Mouse (Mus musculus) forebrain, embryonic 14.5 days (tissue): ENCODE measurements around the gene Cep19. TPM values are rescaled to one million over a fixed set of nuclear protein-coding genes. Genes with fewer than 3 reads are reported as not detected.
A peak's percentile ranks its signal among the peaks of the same experiment; 100 is the strongest.

Source experiments
- ATAC-seq: fragments of 200-750 bp; cut with Nextera tagmentation; 2 replicates; pipeline ENCODE4 v1.8.0; 2017; ENCODE audit warnings: mild to moderate bottlenecking, moderate library complexity
- DNase-seq: peaks from one replicate; pipeline ENCODE4 v3.0.0-alpha.2; 2015; ENCODE audit warnings: low spot score
- H3K27ac ChIP-seq: fragments of 300-500 bp; sonication (generic); 2 replicates; pipeline ENCODE4 v1.5.1; 2014; ENCODE audit warnings: low read depth, mild to moderate bottlenecking, control low read depth, low read length, moderate library complexity
- H3K27me3 ChIP-seq: fragments of 300-500 bp; sonication (generic); replicated peaks from 2 replicates; pipeline ENCODE4 v1.6.1; 2014; ENCODE audit warnings: low read length, control low read depth, mixed read lengths; ENCODE audit not compliant: control insufficient read depth, insufficient read depth
- H3K36me3 ChIP-seq: fragments of 300-500 bp; sonication (generic); 2 replicates; pipeline ENCODE4 v1.6.1; 2014; ENCODE audit warnings: low read length, control low read depth; ENCODE audit not compliant: control insufficient read depth, insufficient read depth
- H3K4me1 ChIP-seq: fragments of 300-500 bp; sonication (generic); 2 replicates; pipeline ENCODE4 v1.6.1; 2014; ENCODE audit warnings: antibody characterized with exemption, low read length, control low read depth; ENCODE audit not compliant: control insufficient read depth, insufficient read depth
- H3K4me2 ChIP-seq: fragments of 300-500 bp; sonication (generic); 2 replicates; pipeline ENCODE4 v1.6.1; 2014; ENCODE audit warnings: mild to moderate bottlenecking, control low read depth, low read length
- H3K4me3 ChIP-seq: fragments of 300-500 bp; sonication (generic); 2 replicates; pipeline ENCODE4 v1.5.1; 2014; ENCODE audit warnings: low read depth, low read length, control low read depth
- H3K9ac ChIP-seq: fragments of 300-500 bp; sonication (generic); 2 replicates; pipeline ENCODE4 v1.6.1; 2014; ENCODE audit warnings: mild to moderate bottlenecking, low read length, control low read depth, moderate library complexity
- H3K9me3 ChIP-seq: fragments of 300-500 bp; sonication (generic); replicated peaks from 2 replicates; pipeline ENCODE4 v1.6.1; 2016; ENCODE audit warnings: low read length, control low read depth, mixed read lengths; ENCODE audit not compliant: control insufficient read depth
- WGBS: fragments of 180-500 bp; shearing (Covaris S2); extraction: QIAGEN DNeasy Blood & Tissue Kit; methylation state at CpG from one replicate; pipeline ENCODE4 v1.1.7; 2014; 5-methylcytosine and 5-hydroxymethylcytosine counted together
- polyA plus RNA-seq: library from polyadenylated mRNA; unstranded; fragments of >200 nt; fragmentation: Nextera tagmentation; extraction: Ambion mirVana; gene quantifications from 2 replicates; pipeline ENCODE4 v1.2.1, GENCODE M21; 2014

The Cep19 gene
- polyA plus RNA-seq, 1 experiment from 2014 or later = 49.8 TPM

GRCm38 (mm10) chr16:32129449-32130189, 30.0 kb downstream of the Cep19 start:
- Histone ChIP-seq H3K36me3 (no peaks in the 10 kb centered on the region), H3K4me2 (no peak overlapping the region), H3K27ac (no peak overlapping the region), H3K4me1 (no peaks in the 10 kb centered on the region), H3K9me3 (no peaks in the 10 kb centered on the region), H3K4me3 (no peak overlapping the region), H3K27me3 (no peaks in the 10 kb centered on the region), H3K9ac (no peak overlapping the region)
- DNase-seq = no peak
- no peak for ATAC-seq
- WGBS = 85% methylated on average over 20 of the region's 20 CpGs

- no peaks in the 10 kb centered on the region for H3K4me1 ChIP-seq
- DNase-seq (no peak), ATAC-seq (no peak)
- H3K27me3 ChIP-seq = no peaks in the 10 kb centered on the region
- H3K4me3 ChIP-seq = no peak overlapping the region
- no peaks in the 10 kb centered on the region for H3K9me3 ChIP-seq
- no peak overlapping the region for H3K27ac ChIP-seq
- WGBS = 82% methylated on average over 16 of the region's 16 CpGs
- no peaks in the 10 kb centered on the region for H3K36me3 ChIP-seq
- H3K9ac ChIP-seq = no peak overlapping the region
- H3K4me2 ChIP-seq = no peak overlapping the region
These were observed 30.7 kb downstream of the Cep19 start for GRCm38 (mm10) chr16:32130190-32130826.

GRCm38 (mm10) chr16:32133148-32133547, 33.5 kb downstream of the Cep19 start:
- H3K9me3 ChIP-seq = no peaks in the 10 kb centered on the region
- H3K4me2 ChIP-seq = no peak overlapping the region
- H3K9ac ChIP-seq = no peak overlapping the region
- 88% methylated on average over 3 of the region's 3 CpGs for WGBS
- no peaks in the 10 kb centered on the region for H3K36me3 ChIP-seq
- DNase-seq (no peak), ATAC-seq (no peak)
- no peak overlapping the region for H3K27ac ChIP-seq
- no peaks in the 10 kb centered on the region for H3K27me3 ChIP-seq
- no peaks in the 10 kb centered on the region for H3K4me1 ChIP-seq
- no peak overlapping the region for H3K4me3 ChIP-seq

GRCm38 (mm10) chr16:32135842-32136357, 36.3 kb downstream of the Cep19 start:
- WGBS = 82% methylated on average over 7 of the region's 7 CpGs
- H3K27ac ChIP-seq = no peak overlapping the region

GRCm38 (mm10) chr16:32138954-32139353, 39.4 kb downstream of the Cep19 start:
- DNase-seq (no peak), ATAC-seq (no peak)
- Histone ChIP-seq H3K27ac (no peak overlapping the region), H3K27me3 (no peaks in the 10 kb centered on the region), H3K9ac (no peak overlapping the region), H3K4me3 (no peak overlapping the region), H3K36me3 (no peaks in the 10 kb centered on the region), H3K9me3 (no peaks in the 10 kb centered on the region), H3K4me1 (no peaks in the 10 kb centered on the region), H3K4me2 (no peak overlapping the region)
- 100% methylated on average over 1 of the region's 1 CpGs for WGBS

More at GRCm38 (mm10) chr16:32135842-32136357, 36.3 kb downstream of the Cep19 start:
- Histone ChIP-seq H3K4me3 (no peak overlapping the region), H3K36me3 (no peaks in the 10 kb centered on the region), H3K9me3 (no peaks in the 10 kb centered on the region), H3K9ac (no peak overlapping the region), H3K27me3 (no peaks in the 10 kb centered on the region), H3K4me2 (no peak overlapping the region), H3K4me1 (no peaks in the 10 kb centered on the region)
- DNase-seq (no peak), ATAC-seq (no peak)

- Histone ChIP-seq H3K27me3 (no peaks in the 10 kb centered on the region), H3K4me2 (no peak overlapping the region), H3K9ac (no peak overlapping the region), H3K36me3 (no peaks in the 10 kb centered on the region), H3K4me3 (no peak overlapping the region), H3K27ac (no peak overlapping the region), H3K4me1 (no peaks in the 10 kb centered on the region), H3K9me3 (no peaks in the 10 kb centered on the region)
- 95% methylated on average over 15 of the region's 15 CpGs for WGBS
- DNase-seq = no peak
- no peak for ATAC-seq
These were observed 44.2 kb downstream of the Cep19 start for GRCm38 (mm10) chr16:32143766-32144165.

GRCm38 (mm10) chr16:32144592-32144991, 45.0 kb downstream of the Cep19 start:
- H3K36me3 ChIP-seq = no peaks in the 10 kb centered on the region
- no peak overlapping the region for H3K27ac ChIP-seq
- H3K9me3 ChIP-seq = no peaks in the 10 kb centered on the region
- DNase-seq (no peak), ATAC-seq (no peak)
- no peak overlapping the region for H3K4me3 ChIP-seq
- H3K27me3 ChIP-seq = no peaks in the 10 kb centered on the region
- 93% methylated on average over 17 of the region's 17 CpGs for WGBS
- H3K4me2 ChIP-seq = no peak overlapping the region
- no peak overlapping the region for H3K9ac ChIP-seq
- H3K4me1 ChIP-seq = no peaks in the 10 kb centered on the region

GRCm38 (mm10) chr16:32147589-32148207, 48.1 kb downstream of the Cep19 start:
- peak; percentile 18 for DNase-seq
- ATAC-seq = no peak

More at GRCm38 (mm10) chr16:32147589-32148207, 48.1 kb downstream of the Cep19 start:
- Histone ChIP-seq H3K36me3 (no peaks in the 10 kb centered on the region), H3K4me3 (no peak overlapping the region), H3K9me3 (no peaks in the 10 kb centered on the region), H3K4me1 (no peaks in the 10 kb centered on the region), H3K27ac (no peak overlapping the region), H3K4me2 (no peak overlapping the region), H3K9ac (no peak overlapping the region), H3K27me3 (no peaks in the 10 kb centered on the region)
- WGBS = 67% methylated on average over 11 of the region's 13 CpGs
